Mouse (Mus musculus) heart, postnatal 36 days (tissue): ENCODE measurements at regions not wholly inside any gene's neighbourhood (a gene's known extent, or its start where the extent isn't known, plus 50 kb on each side); places are given as distances from the start of the nearest gene placed in this dataset.

Experiments used
- DNase-seq, 2 experiments: peaks; one replicate each; pipeline ENCODE4 v3.0.0; 2021 to 2022
- intact Hi-C: fragments of 180-260 bp; cut with DNase I; formaldehyde crosslinking; loops from one replicate; pipeline ENCODE4 v1.15.1; 2025

DNA sequence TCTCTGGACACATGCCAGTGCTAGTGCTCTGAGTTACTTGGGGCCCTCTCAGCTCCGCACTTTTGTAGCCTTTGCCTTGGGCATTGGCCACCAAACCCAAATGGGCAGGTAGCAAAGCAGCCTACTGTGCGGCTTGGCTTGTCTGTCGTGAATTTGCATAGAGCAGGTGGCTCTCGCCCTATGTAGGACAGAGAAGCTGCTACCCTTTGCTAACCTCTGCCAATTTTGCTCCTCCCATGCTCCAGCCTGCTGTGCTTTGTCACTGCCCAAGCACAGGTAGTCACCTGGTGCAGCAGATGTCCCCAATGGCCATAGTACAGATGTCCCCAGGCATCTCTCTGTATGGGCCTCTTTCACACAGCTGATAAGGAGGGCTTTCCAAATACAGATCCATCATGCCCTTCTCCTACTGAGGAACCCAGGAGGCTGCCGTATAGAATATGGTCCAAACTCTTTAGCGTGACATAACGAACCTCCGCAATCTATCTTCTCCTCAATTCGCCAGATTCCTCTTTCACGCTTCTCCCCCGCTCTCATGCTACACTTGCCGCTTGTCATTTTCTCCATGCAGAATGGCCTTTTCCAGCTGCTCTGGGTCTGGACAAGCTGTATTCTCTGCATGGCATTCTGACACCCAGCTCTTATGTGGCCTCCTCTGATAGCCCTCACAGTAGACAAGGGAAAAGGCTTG is 143.7 kb upstream of the Snx19 start:
- intact Hi-C loops = no loop called here
- DNase-seq = no peak

DNA sequence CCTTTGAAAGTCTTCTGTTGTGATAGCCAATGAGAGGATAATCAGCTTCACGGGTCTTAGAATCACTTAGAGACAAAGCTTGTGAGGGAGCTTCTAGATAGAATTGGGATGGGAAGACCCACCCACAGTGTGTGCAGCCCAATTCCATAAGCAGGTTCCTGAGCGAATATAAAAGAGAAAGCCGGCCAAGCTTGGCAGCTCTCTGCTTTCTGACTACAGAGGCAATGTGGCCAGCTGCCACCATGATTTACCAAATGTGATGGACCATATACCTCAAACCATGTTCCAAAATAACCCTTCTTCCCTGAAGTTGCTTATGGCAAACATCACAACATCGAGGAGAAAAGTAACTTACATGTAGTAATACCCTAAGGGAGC is 143.1 kb upstream of the Snx19 start:
- DNase-seq = no peak
- intact Hi-C loops = no loop called here

DNA sequence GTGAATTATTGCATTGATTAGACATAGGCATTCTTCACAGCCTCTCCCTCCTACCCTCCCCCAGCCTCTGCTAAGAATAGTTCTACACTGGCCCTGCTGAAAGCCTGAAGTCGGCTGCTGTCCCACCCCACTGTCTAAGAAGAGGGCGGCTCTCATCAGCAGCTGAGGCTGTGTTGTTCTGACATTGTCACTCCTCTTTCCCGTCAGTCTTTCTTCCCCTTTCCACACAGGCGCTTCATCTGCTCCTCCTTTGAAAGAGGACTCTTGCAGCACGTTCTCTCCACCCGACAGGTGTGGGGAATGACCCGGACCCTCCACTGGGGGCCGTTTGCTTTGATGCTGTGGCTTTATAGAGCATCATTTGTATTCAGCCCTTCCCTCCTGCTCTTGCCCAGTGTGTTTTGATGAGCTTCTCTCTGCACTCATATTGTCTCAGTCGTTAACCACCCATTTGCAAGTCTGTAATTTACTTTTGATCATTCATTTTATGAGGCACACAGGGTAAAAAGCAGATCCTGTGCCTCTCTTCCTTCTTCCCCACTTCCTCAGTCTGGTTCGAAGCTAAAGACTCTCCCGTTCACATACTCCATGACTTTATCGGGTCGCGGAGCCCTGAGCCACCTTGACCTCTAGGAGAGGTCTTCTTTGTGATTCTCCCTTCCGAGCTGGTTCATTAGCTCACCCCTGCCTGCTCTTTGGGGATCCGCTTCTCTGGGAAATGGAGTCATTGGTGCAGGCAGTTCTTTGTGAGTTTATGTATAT is 142.2 kb upstream of the Snx19 start:
- intact Hi-C loops = no loop called here
- no peak for DNase-seq

DNA sequence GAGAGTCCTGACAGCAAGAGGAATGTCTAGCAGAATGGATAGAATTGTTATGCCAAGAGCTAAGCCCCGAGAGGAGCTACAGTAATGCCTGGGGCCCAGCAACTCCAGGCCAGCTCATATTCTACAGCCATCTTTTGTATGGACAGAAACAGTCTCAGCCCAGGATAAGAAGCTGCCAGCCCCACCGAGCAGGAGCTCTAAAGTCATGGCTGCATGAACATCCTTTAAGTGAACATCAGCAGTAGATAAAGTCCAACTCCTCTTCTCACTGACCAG is 141.6 kb upstream of the Snx19 start:
- no peak for DNase-seq
- intact Hi-C loops = no loop called here

DNA sequence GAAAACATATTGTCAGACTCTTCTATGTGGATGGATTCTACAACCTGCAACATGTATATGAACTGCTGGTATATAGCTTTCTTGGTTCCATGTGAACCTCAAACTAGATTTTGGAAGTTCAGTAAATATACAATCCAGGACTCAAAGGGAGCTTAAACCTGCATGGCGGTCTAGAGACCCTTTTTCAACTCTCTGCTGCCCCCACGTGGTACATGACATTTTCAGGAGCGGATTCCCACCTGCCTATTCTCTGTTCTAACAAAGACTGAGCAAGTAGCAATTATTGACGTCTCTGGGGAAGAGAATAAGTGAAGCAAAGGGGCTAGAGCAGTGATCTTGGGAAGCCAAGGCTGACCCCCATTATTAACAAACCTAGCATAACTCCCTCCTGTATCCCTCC is 127.1 kb upstream of the Snx19 start:
- intact Hi-C loops = no loop called here
- DNase-seq = peak in 1 of 2 experiments; percentile 22

DNA sequence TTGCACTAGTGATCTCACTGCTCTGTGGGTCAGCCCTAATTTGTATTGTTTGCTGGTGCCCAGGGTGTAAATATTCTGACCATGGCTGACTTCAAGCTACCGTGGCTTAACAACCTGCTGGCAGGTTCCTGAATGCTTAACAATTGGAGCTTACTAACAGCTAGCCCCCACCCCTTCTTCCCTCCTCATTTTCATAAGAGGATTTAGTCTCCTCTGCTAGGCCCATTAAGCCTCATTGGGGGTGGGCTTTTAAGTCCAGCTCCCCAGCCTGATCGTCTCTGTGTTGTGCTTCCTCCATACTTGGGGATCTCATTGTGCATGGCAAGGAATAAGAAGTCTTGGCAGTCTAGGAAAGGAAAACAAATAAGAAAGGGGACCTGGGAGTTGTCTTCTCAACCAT is 118.6 kb upstream of the Snx19 start:
- intact Hi-C loops = no loop called here
- DNase-seq = no peak

DNA sequence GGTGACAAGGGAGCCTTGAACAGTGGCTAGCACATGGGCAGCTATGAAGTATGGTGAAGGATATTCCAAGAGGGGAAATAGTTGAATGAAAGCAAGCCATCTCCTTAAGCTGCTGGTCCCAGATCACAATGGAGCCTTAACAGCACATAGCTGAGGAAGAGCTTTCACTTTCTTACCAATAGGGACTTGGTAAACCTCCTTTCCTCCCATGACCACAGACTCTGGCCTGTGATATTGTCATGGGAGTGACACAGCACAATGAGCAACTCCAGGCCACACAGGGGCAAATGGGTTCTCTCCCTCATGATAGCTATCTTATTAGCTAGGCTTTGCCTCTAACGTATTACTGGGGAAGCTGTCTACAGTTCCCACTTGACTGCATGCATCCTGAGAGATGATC is 113.5 kb upstream of the Snx19 start:
- intact Hi-C loops = loop anchor here (5.0 kb wide), 1 partner anchor 651 kb away; no protein-coding TSS in a partner anchor
- DNase-seq = no peak

DNA sequence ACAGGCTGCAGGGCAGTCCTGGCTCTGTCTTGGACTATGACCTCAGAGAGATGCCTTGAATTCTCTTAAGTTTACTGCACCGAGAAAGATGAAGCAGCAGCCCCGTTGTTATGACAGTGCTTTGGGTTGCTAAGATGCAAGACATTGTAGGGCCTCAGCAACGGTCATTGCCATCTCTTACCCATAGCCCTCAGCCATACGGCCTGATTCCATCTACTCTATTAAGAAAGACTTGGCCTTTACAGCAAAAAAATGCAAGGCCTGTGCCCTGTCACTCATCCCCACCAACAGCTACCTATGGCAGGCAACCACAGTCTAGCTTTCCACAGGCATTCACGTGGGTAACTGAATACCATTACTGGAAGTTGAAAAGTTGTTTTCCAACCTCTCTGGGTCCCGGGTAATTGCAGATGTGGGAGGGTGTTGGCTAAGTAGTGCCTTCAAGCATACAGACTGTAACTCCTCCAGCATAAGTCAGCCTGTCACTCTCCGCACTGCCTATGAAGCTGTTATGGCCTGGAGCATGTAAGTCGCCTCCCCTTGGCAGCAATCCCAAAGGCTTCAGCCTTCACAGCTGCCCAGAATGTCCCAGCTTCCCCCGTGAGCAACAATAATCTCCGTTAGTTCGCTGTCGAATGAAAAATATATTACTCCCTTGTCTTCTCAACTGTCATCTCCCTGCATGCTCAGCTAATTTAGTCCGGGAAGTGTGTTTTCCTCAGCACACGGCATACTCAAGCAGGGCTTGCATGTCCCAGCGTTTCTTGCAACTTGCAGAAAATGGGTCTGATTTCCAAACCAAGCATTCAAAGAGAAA is 112.3 kb upstream of the Snx19 start:
- peak; percentile 18 to 22 for DNase-seq
- intact Hi-C loops = loop anchor here (5.0 kb wide), 1 partner anchor 652 kb away; no protein-coding TSS in a partner anchor

DNA sequence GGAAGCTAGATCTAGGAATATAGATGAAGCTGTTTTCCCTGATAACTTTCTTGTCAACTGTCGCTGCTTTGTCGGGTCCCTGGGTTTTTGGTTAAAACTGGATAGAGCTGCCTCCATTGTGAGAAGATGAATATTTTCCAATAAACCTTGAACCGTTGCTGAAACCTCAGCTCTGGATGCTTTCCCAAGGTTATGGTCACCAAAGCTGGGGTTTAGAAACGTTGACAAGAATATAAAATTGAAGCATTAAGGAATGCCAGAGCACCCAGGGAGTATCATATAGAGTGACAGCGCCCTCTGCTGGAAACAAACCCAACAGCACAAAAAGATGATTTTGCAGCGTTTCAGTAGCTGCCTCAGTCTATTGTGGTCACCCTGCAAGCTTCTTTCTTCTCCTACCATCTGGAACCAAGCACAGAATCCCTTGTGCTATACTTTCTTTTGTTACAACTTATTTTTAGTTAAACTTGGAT is 111.7 kb upstream of the Snx19 start:
- intact Hi-C loops = no loop called here
- DNase-seq = peak; percentile 5 to 18

DNA sequence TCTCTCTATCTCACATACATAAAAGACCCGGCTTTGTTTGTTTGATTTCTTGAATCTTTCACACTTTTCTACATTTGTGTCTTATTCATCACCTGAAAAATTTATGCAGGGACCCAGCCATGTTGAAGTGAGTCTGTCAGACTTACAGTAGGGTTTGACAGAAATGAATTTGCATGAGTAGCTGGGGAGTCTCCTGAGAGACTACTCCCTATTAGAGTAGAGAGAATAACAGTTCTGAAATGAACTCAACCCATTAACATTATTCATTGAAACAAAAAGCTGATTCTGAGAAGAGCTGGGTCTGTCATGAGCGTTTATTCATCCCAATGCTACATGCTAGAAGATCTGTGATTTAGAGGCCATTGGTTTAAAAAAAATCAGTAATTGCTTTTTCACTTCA is 82.0 kb upstream of the Snx19 start:
- no peak for DNase-seq
- intact Hi-C loops = no loop called here

DNA sequence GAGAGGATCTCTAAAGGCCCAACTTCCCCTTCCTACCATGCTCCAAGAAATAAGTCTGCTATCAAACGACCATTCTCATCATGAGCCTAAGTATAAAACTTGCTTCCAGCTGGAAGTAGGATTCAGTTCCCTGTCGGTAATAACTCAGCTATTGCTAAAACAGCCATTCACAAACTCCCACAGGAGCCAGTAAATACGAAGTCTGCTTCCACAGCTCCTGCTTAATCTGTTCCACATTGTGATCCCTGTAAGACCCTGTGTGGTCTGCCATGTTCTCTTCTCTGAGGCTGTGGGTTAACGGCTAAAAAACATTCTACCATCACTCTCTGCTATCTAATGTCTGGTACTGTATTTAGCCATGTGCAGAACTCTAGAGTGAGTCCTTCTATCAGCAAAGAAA is 72.9 kb upstream of the Snx19 start:
- intact Hi-C loops = no loop called here
- no peak for DNase-seq

DNA sequence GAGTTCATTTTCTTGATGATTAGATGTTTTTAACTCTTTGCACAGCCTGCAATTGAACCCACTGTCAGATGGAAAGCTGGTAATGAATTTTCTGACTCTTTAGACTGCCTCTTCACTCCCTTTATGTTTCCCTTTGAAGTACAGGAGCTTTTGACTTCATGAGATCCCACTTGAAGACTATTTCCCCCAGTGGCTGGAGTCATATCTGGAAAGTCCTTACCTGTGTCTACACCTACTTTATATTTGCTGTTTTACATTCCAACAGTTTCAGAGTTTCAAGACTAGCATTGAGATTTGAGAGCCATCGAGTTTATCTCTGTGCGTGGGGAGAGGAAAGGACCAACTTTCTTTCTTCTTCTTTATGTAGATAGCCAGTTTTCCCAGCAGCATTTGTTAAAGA is 71.3 kb upstream of the Snx19 start:
- no peak for DNase-seq

DNA sequence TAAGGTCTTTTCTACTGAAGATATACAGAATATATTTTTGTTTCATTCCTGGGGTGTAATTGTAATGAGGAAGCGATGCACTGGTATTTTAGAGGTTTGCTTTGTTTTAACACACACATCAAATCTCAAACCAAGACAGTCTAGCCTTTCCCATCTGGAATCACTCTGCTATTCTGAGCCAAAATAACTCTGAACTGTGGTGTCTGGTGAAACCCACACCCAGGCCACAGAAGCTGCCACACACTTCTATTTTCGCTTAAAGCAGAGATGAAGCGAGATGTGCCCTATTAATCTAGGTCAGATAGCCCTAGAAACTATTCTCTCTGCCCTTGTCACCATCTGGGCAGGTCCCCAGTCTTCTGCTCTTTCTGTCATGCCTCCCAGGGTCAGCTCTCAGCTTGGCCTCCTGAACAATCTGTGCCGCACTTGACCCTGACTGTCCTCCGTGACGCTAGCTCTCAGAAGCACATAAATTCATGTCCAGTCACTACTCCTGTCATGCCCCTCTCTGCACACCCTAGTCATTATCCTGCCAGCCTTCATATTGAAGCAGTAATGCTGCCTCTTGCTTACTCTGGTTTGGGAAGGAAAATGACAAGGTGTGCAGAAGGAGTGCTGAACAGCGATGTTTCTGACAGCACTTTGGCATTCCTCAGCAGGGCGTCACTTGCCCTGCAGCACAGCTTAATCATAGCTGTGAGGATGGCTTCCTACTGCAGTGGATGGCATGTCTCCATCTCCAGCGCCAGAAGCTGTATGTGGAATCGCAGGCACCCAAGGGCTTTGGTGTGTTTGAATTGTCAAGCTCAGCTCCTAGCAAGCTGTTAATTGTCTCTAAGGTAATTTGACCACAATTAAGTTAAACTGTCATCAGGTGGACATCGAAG is 57.1 kb upstream of the Snx19 start:
- no peak for DNase-seq
- intact Hi-C loops = no loop called here

More for the DNA sequence above, 71.3 kb upstream of the Snx19 start:
- intact Hi-C loops = no loop called here

DNA sequence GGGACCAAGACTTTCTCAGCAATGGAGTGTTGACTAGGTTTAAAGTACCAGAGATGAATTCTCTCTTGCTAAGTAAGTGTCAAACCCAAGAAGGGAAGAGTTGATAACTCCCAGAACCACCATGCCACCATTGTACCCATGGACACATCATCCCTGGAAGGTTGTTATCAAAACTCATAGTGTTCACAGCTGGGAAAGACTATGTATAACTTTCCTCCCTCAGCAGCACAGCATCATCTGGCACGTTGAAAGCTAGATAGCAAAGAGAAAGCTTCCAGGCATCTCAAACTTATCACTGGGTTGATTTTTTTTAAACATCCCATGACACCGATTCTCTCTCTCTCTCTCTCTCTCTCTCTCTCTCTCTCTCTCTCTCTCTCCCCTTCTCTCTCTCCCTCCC is 56.1 kb upstream of the Snx19 start:
- DNase-seq = no peak
- intact Hi-C loops = no loop called here

DNA sequence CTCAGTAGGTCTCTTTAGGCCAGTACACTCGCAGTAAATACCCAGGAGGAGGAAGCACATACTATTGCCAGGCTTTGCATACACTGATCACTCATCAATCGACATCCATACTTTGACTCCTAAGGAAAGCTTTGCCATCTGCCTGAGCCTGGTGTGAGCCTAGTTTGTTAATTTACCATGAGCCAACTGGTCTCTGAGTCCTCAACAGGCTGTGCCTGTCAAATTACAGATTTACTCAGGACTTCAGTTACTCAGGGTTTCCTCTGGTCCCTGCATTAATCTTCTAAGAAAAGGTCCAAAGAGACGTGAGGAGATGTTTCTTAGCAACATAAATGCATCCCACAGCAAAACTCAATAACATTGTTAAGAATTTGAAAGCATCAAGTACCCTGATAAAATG is 50.0 kb upstream of the Snx19 start:
- no peak for DNase-seq
- intact Hi-C loops = no loop called here
